17 mouse cellular contexts compared by ENCODE assay signal in genomic region chr1:28373351-28373750, GRCm38 (mm10).
A peak's percentile ranks its signal among the peaks of the same experiment; 100 is the strongest.
DNase-seq lines count a peak whose midpoint lies in the region; ATAC-seq and TF ChIP-seq lines count a peak whose summit lies in the region.
"Had no signal": no experiment of that assay in that cellular context is flagged by ENCODE, and none has a peak within 500 bp of the region (broad histone marks: within the 10 kb centered on the region; RNA-seq: fewer than 3 reads in every experiment).

No protein-coding gene starts in this region.

- H3K9ac ChIP-seq in forebrain, postnatal 0 days: no peak overlapping the region
- H3K9ac ChIP-seq in forebrain, embryonic 12.5 days: no peak overlapping the region
- no peak overlapping the region for H3K9ac ChIP-seq in lung, embryonic 15.5 days
- H3K9ac ChIP-seq: heart, embryonic 12.5 days; hindbrain, embryonic 12.5 days; limb, embryonic 15.5 days had no signal

- no peak for TF ChIP-seq CTCF in forebrain, postnatal 0 days (IDR thresholded peaks at IDR 0.05; ENCODE audit: low read depth)
- no peak for TF ChIP-seq CTCF in layer of hippocampus, adult 2 months (conservative IDR thresholded peaks at IDR 0.05)

- H3K27ac ChIP-seq in forebrain, postnatal 0 days (ENCODE audit: low read depth, low read length): no peak overlapping the region
- H3K27ac ChIP-seq in forebrain, embryonic 12.5 days: no peak overlapping the region
- no peak overlapping the region for H3K27ac ChIP-seq in lung, embryonic 15.5 days
- 0 out of 2 replicates have a peak overlapping the region, but pooled peaks have one; percentile 48 for H3K27ac ChIP-seq in layer of hippocampus, adult 2 months
- H3K27ac ChIP-seq: hindbrain, embryonic 12.5 days; limb, embryonic 15.5 days had no signal

- H3K36me3 ChIP-seq in forebrain, postnatal 0 days (ENCODE audit: insufficient read depth): no peaks in the 10 kb centered on the region
- no peaks in the 10 kb centered on the region for H3K36me3 ChIP-seq in forebrain, embryonic 12.5 days (replicated peaks)
- H3K36me3 ChIP-seq in lung, embryonic 15.5 days: no peaks in the 10 kb centered on the region
- H3K36me3 ChIP-seq: heart, embryonic 12.5 days; hindbrain, embryonic 12.5 days; limb, embryonic 15.5 days had no signal

- no peaks in the 10 kb centered on the region for H3K27me3 ChIP-seq in forebrain, postnatal 0 days (ENCODE audit: insufficient read depth, low read length)
- H3K27me3 ChIP-seq in forebrain, embryonic 12.5 days: no peaks in the 10 kb centered on the region
- H3K27me3 ChIP-seq in lung, embryonic 15.5 days: no peaks in the 10 kb centered on the region
- H3K27me3 ChIP-seq: heart, embryonic 12.5 days; hindbrain, embryonic 12.5 days; limb, embryonic 15.5 days had no signal

- 69% methylated on average over 3 of the region's 3 CpGs for WGBS in forebrain, postnatal 0 days
- 91% methylated on average over 3 of the region's 3 CpGs for WGBS in forebrain, embryonic 12.5 days
- 41% methylated on average over 3 of the region's 3 CpGs for WGBS in lung, embryonic 15.5 days

- no peak overlapping the region for H3K4me2 ChIP-seq in forebrain, postnatal 0 days (ENCODE audit: low read depth)
- H3K4me2 ChIP-seq in forebrain, embryonic 12.5 days: no peak overlapping the region
- H3K4me2 ChIP-seq in lung, embryonic 15.5 days: no peak overlapping the region
- H3K4me2 ChIP-seq: heart, embryonic 12.5 days; hindbrain, embryonic 12.5 days; limb, embryonic 15.5 days; midbrain, embryonic 11.5 days had no signal

- no peaks in the 10 kb centered on the region for H3K4me1 ChIP-seq in forebrain, postnatal 0 days (ENCODE audit: insufficient read depth)
- no peaks in the 10 kb centered on the region for H3K4me1 ChIP-seq in forebrain, embryonic 12.5 days
- H3K4me1 ChIP-seq in lung, embryonic 15.5 days: no peaks in the 10 kb centered on the region
- H3K4me1 ChIP-seq: heart, embryonic 12.5 days; hindbrain, embryonic 12.5 days; limb, embryonic 15.5 days had no signal

- intact Hi-C loops in left cerebral cortex, postnatal 36 days (cut with DNase I): no loop called here

- ATAC-seq in forebrain, postnatal 0 days: peak; percentile 65
- ATAC-seq in forebrain, embryonic 12.5 days (ENCODE audit: low FRiP score): no peak
- peak; percentile 70; the same call in 1 of the 2 replicates for ATAC-seq in lung, embryonic 15.5 days (ENCODE audit: borderline replicate concordance, extremely low read depth, low FRiP score, low TSS enrichment)

- no peaks in the 10 kb centered on the region for H3K9me3 ChIP-seq in forebrain, postnatal 0 days (ENCODE audit: low read length)
- H3K9me3 ChIP-seq in forebrain, embryonic 12.5 days: no peaks in the 10 kb centered on the region
- no peaks in the 10 kb centered on the region for H3K9me3 ChIP-seq in lung, embryonic 15.5 days
- H3K9me3 ChIP-seq: heart, embryonic 12.5 days; hindbrain, embryonic 12.5 days; limb, embryonic 15.5 days had no signal

- peak; percentile 46 for DNase-seq in forebrain, postnatal 0 days
- DNase-seq in lung, postnatal 14 days: no peak
- DNase-seq in layer of hippocampus, adult 2 months (ENCODE audit: low spot score in 2 of 2): peak; percentile 38 to 64
- DNase-seq in left cerebral cortex, postnatal 36 days (ENCODE audit: low spot score in 2 of 2): peak; percentile 17 to 49
- DNase-seq in urinary bladder, postnatal 4 days (ENCODE audit: low spot score in 2 of 2): no peak
- no peak for DNase-seq in adrenal gland, postnatal 4 days (ENCODE audit: low spot score in 2 of 2)
- DNase-seq: cerebellum, postnatal 10 days; gastrocnemius, postnatal 36 days; kidney, adult 11 months; kidney, postnatal 36 days; lung, adult 2 months had no signal

- no peak overlapping the region for H3K4me3 ChIP-seq in forebrain, postnatal 0 days (ENCODE audit: low read depth, low read length)
- no peak overlapping the region for H3K4me3 ChIP-seq in forebrain, embryonic 12.5 days (replicated peaks)
- H3K4me3 ChIP-seq in lung, embryonic 15.5 days: no peak overlapping the region
- no peak overlapping the region for H3K4me3 ChIP-seq in layer of hippocampus, adult 2 months
- H3K4me3 ChIP-seq: heart, embryonic 12.5 days; hindbrain, embryonic 12.5 days; limb, embryonic 15.5 days had no signal

Comparison
In these comparisons a context has a peak if more than half of its experiments do, and no peak if none do; other contexts are left out.
1. DNase-seq: peak in forebrain, postnatal 0 days (single experiment), layer of hippocampus, adult 2 months (2 of 2) and left cerebral cortex, postnatal 36 days (2 of 2); none in lung, postnatal 14 days (single experiment), urinary bladder, postnatal 4 days (0 of 2) and adrenal gland, postnatal 4 days (0 of 2).